Mouse (Mus musculus) layer of hippocampus, adult 2 months (tissue): Measurements from ENCODE around the gene Map3k20. TPM values are rescaled to one million over a fixed set of nuclear protein-coding genes. Genes with fewer than 3 reads are reported as not detected.
A peak's percentile ranks its signal among the peaks of the same experiment; 100 is the strongest.

Experiments
- DNase-seq, 2 experiments: peaks; one replicate each; pipeline ENCODE4 v3.0.0; 2022; ENCODE audit warnings: low spot score in 2 of 2
- H3K27ac ChIP-seq: fragments of 200-600 bp; 2 replicates; pipeline ENCODE4 v1.8.1; 2022
- H3K4me3 ChIP-seq: fragments of 200-600 bp; 2 replicates; pipeline ENCODE4 v1.8.1; 2022; ENCODE audit warnings: mild to moderate bottlenecking
- CTCF ChIP-seq: fragments of 200-600 bp; conservative IDR thresholded peaks from 2 replicates; pipeline ENCODE4 v1.8.1; 2022; ENCODE audit warnings: antibody characterized with exemption, mild to moderate bottlenecking, moderate library complexity
- total RNA-seq, 2 experiments: library from RNA; stranded (reverse); gene quantifications; 2 replicates each; pipeline ENCODE4 v1.2.3; 2021

Gene Map3k20
- total RNA-seq, 2 experiments from 2014 or later: 9.0 to 13.9 TPM

DNA sequence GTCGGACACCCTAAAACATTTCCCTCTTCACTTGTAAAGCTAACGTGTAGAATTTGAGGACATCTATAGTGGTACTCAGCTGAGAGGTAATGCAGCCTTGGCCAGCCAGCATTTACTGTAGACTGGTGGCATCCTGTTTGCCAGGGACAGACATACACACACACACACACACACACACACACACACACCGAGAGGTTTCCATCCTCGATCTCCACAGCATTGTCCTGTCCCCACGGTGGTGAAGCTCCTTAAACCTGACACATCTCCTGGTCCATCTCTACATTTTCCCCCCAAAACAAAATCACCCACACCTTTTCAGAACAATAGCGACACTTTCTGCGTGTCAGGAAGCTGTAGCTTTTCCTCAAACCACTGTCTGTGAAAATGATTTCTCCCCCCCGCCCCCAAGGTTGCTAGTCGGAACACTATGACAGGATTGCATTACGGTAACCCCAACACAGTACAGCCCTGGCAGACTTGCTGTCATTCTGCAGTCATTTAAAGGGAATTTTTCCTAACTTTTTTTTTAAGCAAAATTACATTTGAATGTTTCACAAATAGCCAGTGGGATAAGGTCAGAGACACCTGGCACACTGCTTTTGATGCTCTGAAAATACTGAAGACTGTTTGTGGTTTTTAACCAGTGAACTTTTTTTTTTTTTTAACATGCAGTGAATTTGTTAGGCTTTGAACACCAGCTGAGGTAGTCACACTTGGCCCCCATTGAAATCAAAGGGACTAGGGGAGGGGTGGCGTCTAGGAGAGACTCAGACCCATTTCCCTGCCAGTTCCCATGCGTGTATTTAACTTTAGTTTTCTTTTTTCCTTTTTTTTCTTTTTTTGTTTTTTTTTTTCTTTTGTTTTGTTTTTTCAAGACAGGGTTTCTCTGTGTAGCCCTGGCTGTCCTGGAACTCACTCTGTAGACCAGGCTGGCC is 120.5 kb downstream of the Map3k20 start:
- no peak for DNase-seq
- Histone ChIP-seq H3K4me3 (no peak overlapping the region), H3K27ac (no peak overlapping the region)
- TF ChIP-seq CTCF: no peak

DNA sequence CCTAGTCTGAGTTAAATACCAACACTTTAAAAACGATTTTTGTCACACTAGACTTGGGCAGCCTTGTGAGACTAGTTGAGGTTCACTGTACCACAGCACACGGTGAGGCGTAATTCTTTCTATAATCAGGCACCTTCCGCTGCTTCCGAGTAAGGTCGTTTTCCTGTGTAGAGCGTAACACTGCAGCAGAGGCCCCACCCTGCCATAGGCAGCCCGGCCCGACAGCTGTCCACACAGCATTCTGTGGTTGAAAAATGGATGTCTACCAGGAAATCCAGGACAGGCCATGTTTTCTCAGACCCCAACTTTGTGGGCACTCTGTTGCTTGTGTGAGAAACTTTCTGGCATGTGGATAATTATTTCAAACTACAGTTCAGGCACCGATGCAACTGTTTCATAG is 121.3 kb downstream of the Map3k20 start:
- no peak overlapping the region for H3K27ac ChIP-seq
- no peak overlapping the region for H3K4me3 ChIP-seq
- no peak for DNase-seq
- TF ChIP-seq CTCF: no peak

DNA sequence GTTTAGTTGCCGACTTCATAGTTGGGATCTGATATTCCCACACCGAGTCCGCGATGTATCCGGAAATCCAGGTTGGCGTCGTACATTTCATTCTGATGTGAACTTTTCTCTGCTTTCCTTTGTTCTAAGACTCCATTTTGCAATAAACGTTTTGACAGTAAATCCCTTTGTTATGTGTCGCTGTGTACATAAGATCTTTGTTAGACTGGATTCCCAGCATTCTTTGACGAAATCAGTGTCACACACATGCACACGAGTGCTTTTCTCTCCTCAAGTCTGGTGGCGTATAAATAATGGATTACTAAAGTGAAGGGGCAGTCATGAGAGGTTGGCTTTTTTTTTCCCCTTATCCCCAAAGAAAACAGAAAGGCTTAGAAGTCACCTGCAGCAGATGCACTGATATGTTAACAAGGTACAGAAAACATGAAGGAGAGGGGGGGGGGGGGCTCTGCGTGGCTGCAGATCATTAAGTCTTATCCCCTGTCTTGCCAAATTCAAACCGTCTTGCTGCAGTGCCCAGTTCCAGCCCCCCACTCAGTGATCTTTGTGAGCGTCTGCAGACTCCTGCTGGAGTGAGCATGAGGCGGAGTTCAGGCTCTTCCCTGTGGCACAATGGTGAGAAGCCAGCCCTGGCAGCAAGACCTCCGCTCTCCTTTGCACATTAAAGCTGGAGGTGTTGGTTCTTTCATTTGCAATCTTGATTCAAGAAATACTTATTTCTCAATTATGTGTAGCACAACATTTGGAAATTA is 122.1 kb downstream of the Map3k20 start:
- TF ChIP-seq CTCF: no peak
- H3K27ac ChIP-seq: no peak overlapping the region
- no peak for DNase-seq
- H3K4me3 ChIP-seq: no peak overlapping the region

DNA sequence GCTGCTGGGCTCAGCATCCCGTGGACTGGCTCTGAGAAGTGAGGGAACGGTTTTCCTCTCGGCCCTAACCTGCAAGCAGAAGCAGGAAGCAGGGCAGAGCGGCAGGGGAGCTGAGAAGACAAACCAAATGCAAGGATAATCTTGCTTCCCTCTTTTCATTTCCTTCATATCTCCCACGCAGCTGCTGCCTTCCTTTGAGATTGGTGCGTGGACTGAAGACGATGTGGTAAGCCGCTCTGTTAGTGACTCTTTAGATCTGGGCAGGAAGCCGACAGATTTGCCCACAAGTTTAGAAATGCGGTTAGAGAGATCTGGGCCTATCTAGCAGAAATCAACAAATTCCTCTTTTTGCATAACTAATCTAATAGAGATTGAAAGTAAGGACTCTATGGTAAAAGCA is 124.5 kb downstream of the Map3k20 start:
- no peak for TF ChIP-seq CTCF
- DNase-seq: peak in 1 of 2 experiments; percentile 39
- no peak overlapping the region for H3K4me3 ChIP-seq
- H3K27ac ChIP-seq: no peak overlapping the region

DNA sequence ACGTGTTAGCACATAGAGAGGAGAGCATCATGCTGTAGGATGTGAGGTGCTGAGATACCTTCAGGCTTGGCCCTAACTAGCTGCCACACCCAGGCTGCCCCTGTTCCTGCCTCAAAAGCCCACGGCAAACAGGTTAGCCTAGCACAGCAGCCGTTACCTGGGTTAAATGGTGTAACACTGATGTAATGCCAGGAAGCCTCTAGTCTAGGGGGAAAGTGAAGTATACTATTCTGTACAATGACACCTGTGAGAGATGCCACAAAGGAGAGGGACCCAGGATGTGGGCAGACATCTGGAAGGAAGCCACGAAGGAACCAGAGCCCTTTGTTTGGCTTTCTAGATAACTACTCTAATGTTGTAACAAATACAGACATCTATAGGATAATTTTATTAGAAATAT is 126.8 kb downstream of the Map3k20 start:
- TF ChIP-seq CTCF: no peak
- Histone ChIP-seq H3K4me3 (no peak overlapping the region), H3K27ac (no peak overlapping the region)
- no peak for DNase-seq

DNA sequence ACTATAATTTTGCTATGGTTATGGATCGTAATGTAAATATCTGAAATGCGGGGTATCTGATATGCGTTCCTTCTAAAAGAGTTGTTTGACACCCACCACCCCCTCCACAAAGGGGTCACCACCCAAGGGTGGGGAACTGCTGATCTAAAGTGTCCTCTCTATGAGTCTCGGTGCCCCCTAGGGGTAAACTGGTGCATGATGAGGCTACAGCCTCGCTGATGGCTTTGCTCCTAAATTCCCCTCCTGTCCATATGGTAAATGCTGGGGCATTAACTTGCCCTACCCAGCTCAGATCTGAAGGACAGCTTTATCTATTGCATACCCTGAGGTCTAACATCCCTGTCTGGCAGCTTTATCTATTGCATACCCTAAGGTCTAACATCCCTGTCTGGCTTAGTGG is 130.0 kb downstream of the Map3k20 start:
- Histone ChIP-seq H3K4me3 (no peak overlapping the region), H3K27ac (no peak overlapping the region)
- DNase-seq: no peak
- peak; percentile 63 for TF ChIP-seq CTCF

DNA sequence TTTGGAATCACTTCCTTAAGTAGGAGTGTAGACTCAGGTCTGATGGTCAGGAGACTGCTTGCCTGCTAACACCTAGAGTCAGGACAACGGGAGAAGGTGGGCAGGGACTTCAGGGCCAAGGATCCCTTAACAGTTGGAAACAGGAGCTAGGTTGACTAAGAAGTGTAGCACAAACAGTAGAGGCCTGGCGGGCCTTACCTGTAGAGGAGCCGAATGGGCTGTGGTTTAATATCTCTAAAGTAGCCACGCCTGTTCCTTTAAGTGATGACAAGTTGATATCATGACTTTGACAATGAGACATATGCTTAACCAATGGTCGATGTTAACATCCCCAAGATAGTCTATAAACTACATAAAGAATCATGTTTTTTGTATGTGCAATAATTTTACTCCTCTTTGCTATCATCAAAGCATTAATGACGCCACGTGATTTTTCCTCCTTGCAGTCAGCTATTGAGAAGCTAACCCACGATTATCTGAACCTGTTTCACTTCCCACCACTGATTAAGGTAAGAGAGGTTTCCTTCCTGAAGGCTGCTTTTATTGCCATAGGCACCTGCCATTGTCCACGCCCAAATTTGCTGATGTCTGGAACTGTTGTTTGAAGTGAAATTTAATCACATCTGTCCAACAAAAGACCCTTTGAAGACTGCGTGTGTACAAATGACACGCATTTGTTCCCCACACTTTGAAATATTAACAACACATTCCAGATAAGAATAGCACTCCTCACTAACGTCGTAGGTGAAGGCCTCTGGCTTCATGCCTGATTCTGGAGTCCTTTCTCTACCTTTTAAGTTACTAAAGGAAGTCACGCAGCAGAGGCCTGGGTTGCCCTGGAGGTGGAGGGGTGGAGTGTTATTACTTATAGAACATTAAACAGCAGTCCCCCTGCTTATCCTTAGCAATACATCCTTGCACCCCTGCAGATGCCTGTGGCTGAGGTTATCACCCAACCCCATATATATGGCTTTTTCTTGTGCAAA is 131.0 kb downstream of the Map3k20 start:
- H3K27ac ChIP-seq: no peak overlapping the region
- DNase-seq: no peak
- TF ChIP-seq CTCF: no peak
- H3K4me3 ChIP-seq: no peak overlapping the region

DNA sequence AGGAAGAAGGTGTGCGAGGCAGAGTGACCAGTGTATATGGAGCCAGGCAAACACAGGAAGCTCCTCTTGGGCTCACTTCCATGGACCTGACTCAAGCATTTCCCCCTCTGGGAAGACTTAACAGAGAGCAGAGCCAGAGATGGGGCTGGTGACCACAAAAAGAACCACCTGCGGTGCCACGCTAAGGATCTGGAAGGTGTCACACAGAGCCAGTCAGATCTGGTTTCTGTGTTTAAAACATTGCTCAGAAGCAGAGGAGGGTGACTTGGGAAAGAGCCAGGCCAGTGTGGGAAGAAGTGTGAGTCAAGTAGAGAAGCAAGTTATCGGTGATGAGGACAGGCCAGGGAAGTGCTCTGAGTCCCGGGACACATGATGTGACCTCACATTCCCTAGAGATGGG is 135.1 kb downstream of the Map3k20 start:
- DNase-seq: no peak
- no peak for TF ChIP-seq CTCF
- Histone ChIP-seq H3K4me3 (no peak overlapping the region), H3K27ac (no peak overlapping the region)

DNA sequence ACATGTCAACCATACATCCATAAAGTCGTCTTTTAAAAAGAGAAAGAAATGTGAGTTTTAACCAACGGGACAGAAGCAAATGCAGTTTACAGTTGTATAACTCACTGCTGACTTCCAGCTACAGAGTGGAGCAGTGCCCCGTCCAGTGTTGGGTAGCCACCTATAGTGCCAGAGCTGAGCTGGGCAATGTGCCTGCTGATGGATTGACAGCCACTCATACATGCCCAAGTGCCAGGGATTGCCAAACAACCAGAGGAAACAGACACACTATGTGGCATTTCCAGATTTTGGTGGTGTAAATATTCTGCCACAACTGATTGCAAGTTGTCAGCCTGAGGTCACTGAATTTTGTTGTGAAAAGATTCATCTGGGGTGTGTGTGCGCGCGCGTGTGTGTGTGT is 139.2 kb downstream of the Map3k20 start:
- TF ChIP-seq CTCF: no peak
- Histone ChIP-seq H3K4me3 (no peak overlapping the region), H3K27ac (no peak overlapping the region)
- no peak for DNase-seq

DNA sequence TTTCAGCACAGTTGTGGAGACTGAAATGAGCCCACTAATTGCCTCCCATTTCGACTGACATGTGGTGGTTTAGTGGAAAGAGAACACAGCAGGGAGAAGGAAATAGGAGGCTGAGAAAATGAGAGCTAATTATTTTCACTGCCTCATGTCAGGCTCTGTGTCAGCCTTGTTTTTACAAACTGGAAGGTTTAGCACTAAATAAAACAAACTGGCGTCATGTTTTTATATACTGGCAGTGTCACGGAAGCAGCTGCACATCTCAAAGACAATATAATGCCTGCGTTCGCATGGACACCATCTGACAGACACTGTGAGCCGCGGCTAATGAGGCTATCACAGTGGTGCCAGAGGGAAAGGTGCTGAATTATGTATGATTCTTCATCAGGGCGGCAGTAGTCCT is 141.3 kb downstream of the Map3k20 start:
- peak overlapping the region; percentile 59 for H3K27ac ChIP-seq
- no peak for TF ChIP-seq CTCF
- H3K4me3 ChIP-seq: peak overlapping the region; percentile 36
- DNase-seq: peak; percentile 26 to 52

DNA sequence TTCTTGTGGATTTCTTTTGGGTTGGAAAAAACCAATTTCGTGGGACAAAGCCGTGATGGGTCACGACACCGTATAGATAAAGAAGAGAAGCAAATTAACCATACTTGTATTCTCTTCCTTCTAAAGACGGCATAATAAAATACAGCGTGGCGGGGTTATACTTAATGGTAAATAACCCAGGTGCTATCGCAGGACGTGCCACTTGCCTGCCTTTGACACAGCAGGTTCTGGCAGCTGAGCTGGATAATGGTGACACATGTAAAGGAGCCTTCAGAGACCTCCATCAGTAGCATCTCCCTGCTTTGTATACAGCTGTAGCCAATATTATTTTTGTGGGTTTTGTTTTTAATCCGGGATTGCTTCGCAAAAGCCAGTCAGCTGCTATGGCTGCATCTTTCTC is 141.9 kb downstream of the Map3k20 start:
- no peak for TF ChIP-seq CTCF
- Histone ChIP-seq H3K4me3 (peak overlapping the region; percentile 36), H3K27ac (peak overlapping the region; percentile 59)
- DNase-seq: no peak

DNA sequence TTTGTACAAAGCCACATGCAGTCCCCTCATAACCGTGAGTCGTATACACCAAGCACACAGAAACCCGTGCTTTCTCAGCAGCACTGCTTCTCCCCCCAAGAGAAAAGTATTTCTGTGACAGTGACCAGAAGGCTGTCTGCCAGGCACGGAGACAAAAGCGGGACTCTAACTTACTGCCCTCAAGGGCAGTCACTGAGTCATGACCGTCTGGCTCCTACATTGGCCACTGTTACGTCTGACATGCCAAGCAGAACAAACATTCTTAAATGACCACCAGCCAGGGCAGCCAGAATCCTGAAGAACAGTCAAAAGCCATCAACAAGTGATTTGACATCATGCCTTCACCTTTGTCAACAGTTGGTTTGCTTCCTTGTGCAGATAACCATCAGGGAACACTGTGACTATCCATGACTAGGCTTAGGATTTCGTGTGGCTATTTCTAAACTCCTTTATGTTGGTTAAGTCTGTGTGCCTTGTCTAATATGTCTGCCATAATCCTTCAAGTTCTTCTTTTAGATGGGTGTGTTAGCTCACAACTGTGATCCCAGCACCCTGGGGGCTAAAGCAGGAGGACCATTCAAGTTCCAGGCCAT is 153.6 kb downstream of the Map3k20 start:
- no peak for TF ChIP-seq CTCF
- DNase-seq: no peak
- Histone ChIP-seq H3K4me3 (no peak overlapping the region), H3K27ac (no peak overlapping the region)
